Mouse (Mus musculus) kidney, postnatal 0 days (tissue): ENCODE results near the gene Cyp26c1. TPM values are rescaled to one million over a fixed set of nuclear protein-coding genes. Genes with fewer than 3 reads are reported as not detected.

Experiments used
- ATAC-seq: fragments of 200-750 bp; cut with Nextera tagmentation; replicated peaks from 2 replicates; pipeline ENCODE4 v1.8.0; 2017; ENCODE audit warnings: low read depth, moderate number of reproducible peaks, moderate TSS enrichment, moderate library complexity; ENCODE audit not compliant: low FRiP score
- DNase-seq: peaks from one replicate; pipeline ENCODE4 v3.0.0-alpha.2; 2016; ENCODE audit warnings: low spot score
- H3K27ac ChIP-seq: fragments of 300-500 bp; sonication (generic); 2 replicates; pipeline ENCODE4 v1.5.1; 2014; ENCODE audit warnings: mild to moderate bottlenecking
- H3K27me3 ChIP-seq: fragments of 300-500 bp; sonication (generic); 2 replicates; pipeline ENCODE4 v1.6.1; 2014; ENCODE audit warnings: low read length, mixed read lengths; ENCODE audit not compliant: insufficient read depth
- H3K36me3 ChIP-seq: fragments of 300-500 bp; sonication (generic); 2 replicates; pipeline ENCODE4 v1.6.1; 2014; ENCODE audit warnings: low read length, mixed read lengths; ENCODE audit not compliant: insufficient read depth
- H3K4me1 ChIP-seq: fragments of 300-500 bp; sonication (generic); replicated peaks from 2 replicates; pipeline ENCODE4 v1.6.1; 2014; ENCODE audit warnings: antibody characterized with exemption, low read length, mixed read lengths; ENCODE audit not compliant: insufficient read depth
- H3K4me2 ChIP-seq: fragments of 300-500 bp; sonication (generic); 2 replicates; pipeline ENCODE4 v1.6.1; 2014; ENCODE audit warnings: mild to moderate bottlenecking, low read length, moderate library complexity, mixed read lengths
- H3K4me3 ChIP-seq: fragments of 300-500 bp; sonication (generic); replicated peaks from 2 replicates; pipeline ENCODE4 v1.5.1; 2014; ENCODE audit warnings: low read depth, low read length
- H3K9ac ChIP-seq: fragments of 300-500 bp; sonication (generic); 2 replicates; pipeline ENCODE4 v1.6.1; 2014; ENCODE audit warnings: low read depth, low read length
- H3K9me3 ChIP-seq: fragments of 300-500 bp; sonication (generic); replicated peaks from 2 replicates; pipeline ENCODE4 v1.6.1; 2016; ENCODE audit warnings: low read length, inconsistent platforms, mixed read lengths
- CTCF ChIP-seq: IDR thresholded peaks from 2 replicates; pipeline ENCODE4 v1.5.1; 2016; ENCODE audit warnings: antibody characterized with exemption, low read depth, mild to moderate bottlenecking, moderate library complexity
- WGBS: fragments of 180-500 bp; shearing (Covaris S2); extraction: QIAGEN DNeasy Blood & Tissue Kit; methylation state at CpG from one replicate; pipeline ENCODE4 v1.1.7; 2014; 5-methylcytosine and 5-hydroxymethylcytosine counted together
- polyA plus RNA-seq: library from polyadenylated mRNA; unstranded; fragments of >200 nt; fragmentation: Nextera tagmentation; extraction: Ambion mirVana; gene quantifications from 2 replicates; pipeline ENCODE4 v1.2.1, GENCODE M21; 2015

Cyp26c1 gene
- polyA plus RNA-seq, 1 experiment from 2014 or later: not detected

- ATAC-seq: no peak
- WGBS: 94% methylated on average over 2 of the region's 2 CpGs
These were observed 42.0 kb downstream of the Cyp26c1 start for GRCm38 (mm10) chr19:37727366-37727765.

GRCm38 (mm10) chr19:37735426-37735825, 50.0 kb downstream of the Cyp26c1 start:
- no peak overlapping the region for H3K4me3 ChIP-seq
- no peak for DNase-seq
- 0 out of 2 replicates have a peak, but pooled peaks cover 3% of the 10 kb centered on the region for H3K4me1 ChIP-seq
- H3K27me3 ChIP-seq: no peaks in the 10 kb centered on the region
- TF ChIP-seq CTCF: no peak
- no peak overlapping the region for H3K9ac ChIP-seq
- ATAC-seq: no peak
- no peaks in the 10 kb centered on the region for H3K36me3 ChIP-seq
- H3K4me2 ChIP-seq: no peak overlapping the region
- H3K27ac ChIP-seq: no peak overlapping the region
- 84% methylated on average over 8 of the region's 8 CpGs for WGBS
- no peaks in the 10 kb centered on the region for H3K9me3 ChIP-seq

More at GRCm38 (mm10) chr19:37727366-37727765, 42.0 kb downstream of the Cyp26c1 start:
- Histone ChIP-seq H3K4me3 (no peak overlapping the region), H3K27ac (no peak overlapping the region), H3K4me2 (no peak overlapping the region), H3K9ac (no peak overlapping the region), H3K9me3 (no peaks in the 10 kb centered on the region), H3K4me1 (no peaks in the 10 kb centered on the region), H3K27me3 (no peaks in the 10 kb centered on the region), H3K36me3 (no peaks in the 10 kb centered on the region)
- no peak for DNase-seq
- no peak for TF ChIP-seq CTCF

- no peak overlapping the region for H3K4me3 ChIP-seq
- DNase-seq: no peak
These were observed 53.2 kb downstream of the Cyp26c1 start for GRCm38 (mm10) chr19:37738575-37738974.

GRCm38 (mm10) chr19:37740043-37740442, 54.7 kb downstream of the Cyp26c1 start:
- ATAC-seq: no peak

More at GRCm38 (mm10) chr19:37738575-37738974, 53.2 kb downstream of the Cyp26c1 start:
- 0 out of 2 replicates have a peak, but pooled peaks cover 3% of the 10 kb centered on the region for H3K4me1 ChIP-seq
- no peak overlapping the region for H3K27ac ChIP-seq
- ATAC-seq: no peak
- 79% methylated on average over 3 of the region's 3 CpGs for WGBS
- no peak overlapping the region for H3K9ac ChIP-seq
- H3K4me2 ChIP-seq: no peak overlapping the region
- TF ChIP-seq CTCF: no peak
- H3K27me3 ChIP-seq: no peaks in the 10 kb centered on the region
- no peaks in the 10 kb centered on the region for H3K36me3 ChIP-seq
- H3K9me3 ChIP-seq: no peaks in the 10 kb centered on the region

More at GRCm38 (mm10) chr19:37740043-37740442, 54.7 kb downstream of the Cyp26c1 start:
- no peaks in the 10 kb centered on the region for H3K36me3 ChIP-seq
- no peak for DNase-seq
- no peak for TF ChIP-seq CTCF
- H3K27me3 ChIP-seq: no peaks in the 10 kb centered on the region
- no peak overlapping the region for H3K27ac ChIP-seq
- 38% methylated on average over 7 of the region's 7 CpGs for WGBS
- no peak overlapping the region for H3K9ac ChIP-seq
- H3K4me3 ChIP-seq: no peak overlapping the region
- no peaks in the 10 kb centered on the region for H3K9me3 ChIP-seq
- no peak overlapping the region for H3K4me2 ChIP-seq
- 0 out of 2 replicates have a peak, but pooled peaks cover 3% of the 10 kb centered on the region for H3K4me1 ChIP-seq

Other genes with a start within 250 kb of the Cyp26c1 start
- gene Exoc6, start 135.2 kb upstream of the Cyp26c1 start, polyA plus RNA-seq: 28.1 and 29.9 TPM in 2 replicates
- 1.8 and 2.6 TPM in 2 replicates for gene Cyp26a1, start 12.2 kb downstream of the Cyp26c1 start, polyA plus RNA-seq